Mouse (Mus musculus) embryo, embryonic 11 days (tissue): ENCODE measurements around the gene Rcc2.
A peak's percentile ranks its signal among the peaks of the same experiment; 100 is the strongest.

Experiments
- DNase-seq: peaks from one replicate; pipeline ENCODE4 v3.0.0-alpha.2; 2015

Gene Rcc2

GRCm38 (mm10) chr4:140688044-140688825, 12.1 kb upstream of the Rcc2 start:
- no peak for DNase-seq

DNA sequence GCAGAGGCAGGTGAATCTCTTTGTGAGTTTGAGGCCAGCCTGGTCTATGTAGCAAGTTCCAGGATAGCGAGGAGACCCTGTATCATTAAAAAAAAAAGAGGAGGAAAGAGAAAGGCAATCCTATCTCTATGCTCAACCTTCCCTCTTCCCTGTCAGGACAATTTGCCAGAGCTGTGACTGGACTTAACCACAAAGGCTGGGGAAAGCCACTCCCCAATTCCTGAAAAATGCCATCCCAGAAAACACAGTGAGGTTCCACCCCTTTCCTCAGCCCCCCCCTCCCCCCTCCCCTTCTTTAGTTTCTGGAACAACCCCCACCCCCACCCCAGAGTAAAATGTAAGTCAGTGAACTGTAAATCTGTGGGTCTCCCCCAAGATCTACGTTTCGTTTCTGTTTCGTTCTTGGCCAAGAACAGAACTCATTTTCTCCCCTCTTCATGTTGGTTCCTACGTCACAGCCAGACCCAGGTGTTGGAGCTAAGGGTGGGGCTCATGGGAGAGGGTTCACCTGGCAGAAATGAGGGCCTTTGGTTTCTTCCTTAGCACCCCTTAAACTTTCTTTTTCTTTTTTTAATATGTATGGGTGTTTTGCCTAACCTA, 11.4 kb upstream of the Rcc2 start:
- DNase-seq = no peak

- no peak for DNase-seq
These were observed 10.3 kb upstream of the Rcc2 start for GRCm38 (mm10) chr4:140689873-140690655.

DNA sequence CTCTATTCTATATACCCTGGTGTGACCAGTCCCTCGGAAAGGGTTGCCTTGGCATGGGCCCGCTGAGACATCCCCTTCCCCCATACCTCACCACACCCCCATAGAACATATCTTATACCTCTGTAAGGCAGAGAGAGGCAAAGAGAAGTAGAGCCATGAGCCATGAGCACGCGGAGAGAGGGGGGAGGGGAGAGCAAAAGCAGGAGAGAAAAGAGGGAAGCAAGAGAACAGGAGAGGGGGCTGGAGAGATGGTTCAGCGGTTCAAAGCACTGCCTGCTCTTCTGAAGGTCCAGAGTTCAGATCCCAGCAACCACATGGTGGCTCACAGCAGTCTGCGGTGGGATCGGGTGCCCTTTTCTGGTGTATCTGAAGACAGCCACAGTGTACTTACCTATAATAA, 8.9 kb upstream of the Rcc2 start:
- DNase-seq = no peak

DNA sequence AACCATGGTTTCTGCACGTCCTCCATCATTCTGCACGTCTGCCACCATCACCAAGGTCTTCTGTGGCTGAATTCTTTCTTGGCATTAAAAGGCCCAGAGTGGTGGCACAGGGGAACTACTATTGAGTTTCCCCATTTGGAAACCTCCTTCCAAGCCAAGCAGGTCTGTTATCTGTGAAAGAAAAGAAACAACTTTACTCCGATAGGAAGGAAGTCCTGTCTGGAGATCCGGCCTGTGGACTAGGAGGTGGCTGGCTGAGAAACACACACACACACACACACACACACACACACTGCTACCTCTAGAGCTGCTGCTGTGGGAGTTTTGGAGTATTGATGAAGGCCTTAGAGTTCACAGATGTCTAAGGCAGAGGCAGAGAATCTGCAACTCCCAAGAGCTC, 6.8 kb upstream of the Rcc2 start:
- DNase-seq = no peak

DNA sequence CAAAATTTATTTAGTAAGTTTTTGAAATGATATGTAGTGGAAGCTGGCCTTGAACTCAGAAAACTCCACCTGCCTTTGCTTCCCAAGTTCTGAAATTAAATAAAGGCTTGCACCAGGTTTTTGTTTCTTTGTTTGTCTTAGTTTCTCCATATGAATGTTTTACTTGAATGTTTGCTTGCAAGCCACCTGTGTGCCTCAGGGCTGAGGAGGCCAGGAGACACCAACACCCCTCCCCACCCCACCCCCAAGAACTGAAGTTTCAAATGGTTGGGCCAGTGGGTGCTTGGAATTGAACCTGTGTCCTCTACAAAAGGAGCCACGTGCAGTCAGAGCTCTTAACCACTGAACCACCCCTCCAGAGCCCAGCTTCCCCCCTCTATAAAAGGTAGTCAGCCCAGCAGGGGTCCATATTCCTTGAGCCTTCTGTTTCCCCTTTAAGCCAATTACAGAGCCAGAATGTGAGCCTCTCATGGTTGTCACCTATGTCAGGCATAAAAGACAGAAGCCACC, 5.7 kb upstream of the Rcc2 start:
- DNase-seq = no peak

- DNase-seq = no peak
These were observed 5.2 kb upstream of the Rcc2 start for GRCm38 (mm10) chr4:140695146-140695545.

GRCm38 (mm10) chr4:140695675-140696585, 4.4 kb upstream of the Rcc2 start:
- DNase-seq = no peak

DNA sequence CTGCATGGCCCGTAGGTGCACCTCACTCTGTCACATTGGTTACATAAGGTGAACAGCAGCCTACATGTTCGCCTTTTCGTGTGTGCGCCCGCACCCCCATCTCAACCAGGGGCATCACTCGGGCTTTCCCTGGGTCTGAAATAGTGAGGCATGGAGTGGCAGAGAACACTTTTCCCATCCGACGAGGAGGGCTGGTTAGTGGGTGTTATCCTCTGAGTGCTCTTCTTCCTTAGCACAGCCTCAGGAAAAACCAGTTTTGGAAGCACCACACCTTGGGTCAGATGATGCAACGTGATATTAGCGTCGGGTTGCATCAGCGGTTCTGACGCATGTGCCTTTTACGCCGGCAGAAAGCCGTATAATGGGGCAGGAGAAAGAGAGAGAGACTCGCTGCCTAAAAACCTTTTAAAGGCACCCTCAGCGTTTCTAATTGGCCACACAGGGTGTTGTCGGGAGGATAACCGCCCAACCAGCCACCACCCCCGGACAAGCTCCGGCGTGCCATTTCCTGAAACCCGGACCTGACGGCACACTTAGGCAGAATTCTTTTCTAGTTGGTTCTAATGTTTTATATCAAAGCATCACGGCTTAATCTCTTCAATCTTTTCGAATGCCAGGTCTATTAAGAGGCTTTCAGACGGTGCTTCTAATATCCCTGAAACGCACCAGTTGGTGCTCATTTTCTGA, 757 bp upstream of the Rcc2 start:
- peak; percentile 67 for DNase-seq

- peak; percentile 91 for DNase-seq
These were observed 841 bp downstream of the Rcc2 start for GRCm38 (mm10) chr4:140701049-140701715.

DNA sequence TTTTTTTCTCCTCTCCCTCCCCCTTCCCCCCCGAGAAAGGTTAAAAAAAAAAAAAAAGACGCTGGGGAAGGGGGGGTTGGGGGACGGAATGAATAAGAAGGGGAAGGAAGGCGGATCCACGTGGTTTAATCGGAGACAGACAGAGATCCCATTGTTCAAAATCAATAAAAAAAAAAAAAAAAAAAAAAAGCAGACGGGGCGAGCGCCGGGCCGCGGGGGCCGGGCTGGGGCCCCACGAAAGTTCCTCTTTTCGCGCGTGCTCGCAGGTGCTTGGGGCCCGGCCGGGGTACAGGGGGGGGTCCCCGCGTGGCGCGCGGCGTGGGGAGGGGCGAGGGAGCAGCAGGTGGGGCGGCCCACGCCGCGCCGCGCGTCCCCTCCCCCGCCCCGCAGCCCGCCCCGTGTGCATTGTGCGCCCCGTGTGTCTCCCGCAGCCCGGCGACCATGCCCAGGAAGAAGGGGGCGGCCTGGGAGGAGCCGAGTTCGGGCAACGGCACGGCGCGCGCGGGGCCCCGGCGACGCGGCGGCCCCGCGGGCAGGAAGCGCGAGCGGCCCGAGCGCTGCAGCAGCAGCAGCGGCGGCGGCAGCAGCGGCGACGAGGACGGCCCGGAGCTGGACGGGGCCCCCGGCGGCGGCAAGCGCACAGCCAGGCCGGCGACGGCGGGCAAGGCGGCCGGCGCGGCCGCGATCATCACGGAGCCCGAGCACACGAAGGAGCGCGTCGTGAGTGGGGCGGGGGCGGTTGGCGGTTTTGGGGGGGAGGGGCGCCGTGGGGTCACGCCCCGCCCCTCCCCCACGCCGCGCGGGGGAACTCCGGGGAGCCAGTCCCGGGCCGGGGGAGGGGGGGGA, 1.6 kb downstream of the Rcc2 start:
- DNase-seq = peak; percentile 70

DNA sequence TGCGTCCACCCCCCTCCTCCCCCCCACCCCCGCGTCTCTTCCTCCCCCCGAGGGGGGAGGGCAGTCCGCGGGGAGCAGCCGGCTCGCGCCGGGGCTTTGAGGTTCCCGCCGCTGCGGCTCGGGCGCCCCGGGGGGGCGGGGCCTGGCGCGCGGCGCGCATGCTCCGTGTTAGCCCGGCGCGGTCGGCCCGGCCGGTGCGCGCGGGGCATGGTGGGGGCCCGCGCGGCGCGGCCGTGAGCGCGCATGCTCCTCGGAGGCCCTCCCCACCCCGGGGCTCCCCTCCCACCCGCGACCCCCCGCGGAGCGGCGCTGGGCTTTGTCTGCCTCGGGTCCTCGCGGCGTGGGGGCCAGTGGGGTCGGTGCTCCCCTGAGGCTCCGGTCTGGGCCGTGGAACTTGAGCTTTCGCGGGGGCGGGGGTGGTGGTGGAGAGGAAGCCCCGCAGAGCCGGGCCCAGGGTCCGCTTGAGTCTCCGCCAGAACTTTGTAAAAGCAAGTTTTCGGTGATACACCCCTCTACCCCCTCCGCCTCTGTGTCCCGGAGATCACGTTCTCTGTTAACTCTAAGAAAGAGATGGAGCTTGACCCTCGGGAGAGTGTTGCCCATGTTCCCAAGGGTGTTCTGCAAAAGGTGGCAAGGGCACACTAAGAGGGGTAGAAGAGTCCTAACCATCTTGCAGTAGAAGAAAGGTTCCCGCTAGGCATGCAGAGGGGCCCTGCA, 2.4 kb downstream of the Rcc2 start:
- DNase-seq = peak; percentile 95

GRCm38 (mm10) chr4:140703636-140704035, 3.3 kb downstream of the Rcc2 start:
- DNase-seq = peak; percentile 64

DNA sequence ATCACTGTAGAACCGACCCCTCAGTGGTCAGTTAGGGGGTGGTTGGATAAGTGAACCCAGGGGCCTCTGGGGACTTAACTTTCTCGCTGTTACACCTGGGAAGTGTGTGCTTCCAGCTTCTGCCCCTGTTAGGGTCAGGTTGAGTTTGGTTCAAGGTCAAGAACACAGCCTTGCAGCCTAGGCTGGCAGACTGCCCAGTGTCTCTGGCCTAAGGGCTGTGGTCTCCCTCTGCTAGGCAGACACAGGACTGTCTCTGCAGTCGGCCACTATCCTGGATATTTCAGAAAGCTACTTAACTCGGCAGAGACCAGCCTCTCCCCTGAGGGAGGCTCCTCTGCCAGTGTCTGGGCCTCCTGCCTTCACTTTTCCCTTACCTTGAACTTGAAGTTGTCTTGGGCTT, 3.8 kb downstream of the Rcc2 start:
- no peak for DNase-seq

GRCm38 (mm10) chr4:140707615-140708014, 7.3 kb downstream of the Rcc2 start:
- DNase-seq = no peak

DNA sequence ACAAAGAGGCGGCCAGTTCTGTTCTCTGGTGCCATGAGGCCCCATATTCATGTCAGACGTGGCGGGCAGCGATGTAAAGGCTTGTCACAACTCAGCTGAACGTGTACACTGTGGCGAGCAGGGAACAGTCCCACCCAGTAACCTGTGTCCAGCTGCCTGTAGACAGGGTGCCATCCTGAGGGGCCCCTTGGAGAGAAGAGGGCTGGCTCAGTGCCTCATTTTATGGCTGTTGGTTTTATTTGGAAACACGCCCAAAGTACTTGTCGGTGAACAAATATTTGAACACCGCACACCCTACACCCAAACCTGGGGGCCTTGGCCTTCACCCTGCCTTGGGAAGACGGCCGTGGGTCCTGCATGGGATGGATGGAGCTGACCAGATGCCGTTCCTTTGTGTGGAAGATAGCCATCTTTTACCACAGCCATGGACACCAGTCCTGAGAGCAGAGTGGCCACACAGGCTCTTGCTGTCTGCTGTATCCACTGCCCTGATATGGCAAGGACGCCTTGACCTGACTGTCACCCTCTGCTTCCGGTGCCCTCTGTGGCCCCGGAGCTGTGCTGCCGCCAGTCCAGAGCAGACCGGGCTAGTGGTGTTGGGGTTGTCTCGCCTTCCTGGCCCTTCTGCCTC, 8.1 kb downstream of the Rcc2 start:
- no peak for DNase-seq

DNA sequence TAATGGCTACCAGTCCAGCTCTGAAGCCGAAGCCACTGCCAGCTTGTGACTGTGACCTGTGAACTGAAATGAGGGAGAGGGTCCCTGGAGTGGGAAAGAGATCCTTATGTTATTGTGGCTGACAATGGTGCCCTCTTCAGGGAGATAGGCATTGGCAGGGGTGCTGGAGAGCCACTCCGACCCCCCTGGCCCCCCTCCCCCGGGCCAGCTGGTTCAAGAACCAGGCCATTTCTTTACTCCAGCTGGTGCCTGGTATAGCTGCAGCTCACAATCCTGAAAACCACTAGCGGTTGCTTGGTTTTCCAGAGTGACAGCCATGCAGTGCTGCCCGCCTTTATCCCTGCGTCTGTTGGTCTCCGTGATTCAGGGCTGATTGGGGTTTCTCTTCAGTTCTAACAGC, 8.8 kb downstream of the Rcc2 start:
- DNase-seq = no peak

- no peak for DNase-seq
These were observed 9.3 kb downstream of the Rcc2 start for GRCm38 (mm10) chr4:140709617-140710016.

DNA sequence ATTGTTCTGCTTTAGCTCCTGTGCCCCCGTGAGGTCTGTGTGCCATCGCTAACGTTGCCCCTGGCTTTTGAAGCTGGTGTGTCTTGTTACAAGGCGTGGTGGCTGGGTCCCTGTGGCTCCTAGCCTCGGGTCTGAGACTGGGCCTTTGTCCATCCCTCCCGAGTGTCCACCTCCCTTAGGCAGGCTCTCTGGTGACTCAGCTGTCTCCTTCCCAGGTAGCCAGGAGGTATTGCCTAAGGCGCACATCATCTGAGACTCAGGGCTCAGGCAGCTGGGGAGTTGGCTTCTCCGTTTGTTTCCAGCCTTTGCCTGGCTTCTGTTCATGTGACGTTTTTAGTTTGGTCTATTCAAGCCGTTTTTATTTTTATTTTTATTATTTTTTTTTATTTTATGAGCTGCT, 10.4 kb downstream of the Rcc2 start:
- no peak for DNase-seq
